Mouse (Mus musculus): ENCODE results near the gene Zfyve28. TPM values are rescaled to one million over a fixed set of nuclear protein-coding genes. Genes with fewer than 3 reads are reported as not detected.

Zfyve28 gene
- polyA plus RNA-seq (2016; fragmentation: Nextera tagmentation; extraction: Ambion mirVana), result 0.28 and 0.37 TPM in 2 replicates

DNA sequence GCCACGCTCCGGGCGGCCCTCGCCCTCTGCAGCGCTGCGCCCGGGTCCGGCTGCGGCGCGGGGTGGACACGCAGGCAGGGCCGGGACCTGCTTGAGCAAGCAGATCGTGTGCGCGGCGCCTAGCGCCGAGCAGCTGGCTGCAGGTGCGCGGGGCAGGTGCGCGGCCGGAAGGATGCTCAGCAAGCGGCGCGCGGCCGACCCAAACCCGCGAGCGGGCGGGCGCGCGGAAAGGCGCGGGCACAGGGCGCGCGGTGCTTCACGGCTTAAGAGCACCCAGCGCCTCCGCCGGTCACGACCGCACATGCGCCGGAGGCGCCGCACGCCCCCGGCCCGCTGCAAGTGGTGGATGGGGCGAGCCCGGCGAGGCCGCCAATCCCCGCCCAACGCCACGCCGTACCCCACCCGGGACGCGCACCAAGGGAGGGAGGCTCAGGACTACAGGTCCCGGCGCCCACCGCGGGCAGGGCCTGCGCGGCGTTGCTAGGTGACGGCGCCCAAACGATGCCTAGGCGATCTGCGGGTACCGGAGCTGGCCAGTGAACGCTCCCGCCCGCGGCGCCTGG, at the start of gene Zfyve28, which contains the start of gene Cfap99:
Zfyve28 (minus strand) TSS at position 296 of the 563 bp plus-strand sequence.
Cfap99 (plus strand) TSS at position 447 of the 563 bp plus-strand sequence.
- ATAC-seq (ENCODE audit: insufficient number of reproducible peaks, low FRiP score), result peak; percentile 88
- Histone ChIP-seq H3K9me3 (replicated peaks) (no peaks in the 10 kb centered on the region), H3K4me2 (peak within 1 kb of the TSS; percentile 93), H3K36me3 (no peaks in the 10 kb centered on the region), H3K27me3 (replicated peaks) (peaks cover 78% of the 10 kb centered on the region), H3K4me1 (replicated peaks) (peaks cover 13% of the 10 kb centered on the region), H3K9ac (peak within 1 kb of the TSS; percentile 45), H3K27ac (ENCODE audit: poor library complexity, severe bottlenecking) (no peak within 1 kb of the TSS), H3K4me3 (peak within 1 kb of the TSS; percentile 63)
- WGBS, result under 1% methylated on average over 83 of the region's 83 CpGs

DNA sequence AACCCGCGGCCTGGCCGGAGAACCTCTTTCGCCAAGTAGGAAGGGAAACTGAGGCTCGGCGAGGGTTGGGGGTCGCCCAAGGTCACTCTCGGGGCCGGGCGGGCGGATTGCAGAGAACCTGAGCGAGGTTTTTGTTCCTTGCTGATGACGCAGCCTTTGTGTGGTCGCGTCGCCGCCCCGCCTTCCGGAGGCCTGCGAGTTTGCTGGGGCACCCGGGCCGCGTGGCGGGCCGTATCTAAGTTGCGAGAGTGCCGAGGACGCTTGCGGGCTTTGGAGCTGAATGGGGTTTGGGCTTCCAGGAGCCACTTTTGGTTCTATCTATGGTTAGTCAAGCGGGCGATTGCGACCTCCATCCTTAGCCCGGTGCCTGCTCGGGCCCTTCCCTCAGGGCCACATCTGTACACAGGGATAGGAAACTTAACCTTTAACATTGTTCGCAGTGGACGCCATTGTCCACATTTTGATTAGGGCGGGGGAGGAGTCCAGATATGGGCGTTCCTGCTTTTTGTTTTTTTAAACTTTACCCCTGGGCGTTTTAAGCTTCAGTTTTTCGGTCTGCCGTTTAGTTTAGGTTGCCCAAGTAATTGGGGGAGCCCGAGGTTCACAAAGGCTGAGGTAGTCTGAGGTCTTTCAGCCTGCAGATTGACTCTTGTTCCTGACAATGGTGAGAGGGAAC, 48.7 kb upstream of the Zfyve28 start:
- WGBS, result under 1% methylated on average over 42 of the region's 42 CpGs
- Histone ChIP-seq H3K4me2 (peak overlapping the region; percentile 96), H3K27me3 (replicated peaks) (no peaks in the 10 kb centered on the region), H3K9me3 (replicated peaks) (no peaks in the 10 kb centered on the region), H3K9ac (peak overlapping the region; percentile 99), H3K4me1 (replicated peaks) (peaks cover 22% of the 10 kb centered on the region), H3K4me3 (peak overlapping the region; percentile 99), H3K36me3 (peaks cover 10% of the 10 kb centered on the region), H3K27ac (ENCODE audit: poor library complexity, severe bottlenecking) (peak overlapping the region; percentile 98)
- ATAC-seq (ENCODE audit: insufficient number of reproducible peaks, low FRiP score), result peak; percentile 75

GRCm38 (mm10) chr5:34336097-34336774, 48.0 kb upstream of the Zfyve28 start, which contains the start of gene Rnf4:
Gene Rnf4, plus strand, starts transcription at chr5:34336289.
- Histone ChIP-seq H3K9me3 (replicated peaks) (no peaks in the 10 kb centered on the region), H3K27ac (ENCODE audit: poor library complexity, severe bottlenecking) (peak within 1 kb of the TSS; percentile 98), H3K4me3 (peak within 1 kb of the TSS; percentile 99), H3K4me1 (replicated peaks) (peaks cover 22% of the 10 kb centered on the region), H3K27me3 (replicated peaks) (no peaks in the 10 kb centered on the region), H3K36me3 (peaks cover 10% of the 10 kb centered on the region), H3K4me2 (peak within 1 kb of the TSS; percentile 96), H3K9ac (peak within 1 kb of the TSS; percentile 99)
- ATAC-seq (ENCODE audit: insufficient number of reproducible peaks, low FRiP score), result peak; percentile 95
- under 1% methylated on average over 67 of the region's 67 CpGs for WGBS

- WGBS, result 1% methylated on average over 21 of the region's 21 CpGs
- Histone ChIP-seq H3K9ac (peak overlapping the region; percentile 81), H3K27me3 (replicated peaks) (no peaks in the 10 kb centered on the region), H3K4me2 (peak overlapping the region; percentile 71), H3K4me1 (replicated peaks) (peaks cover 21% of the 10 kb centered on the region), H3K27ac (ENCODE audit: poor library complexity, severe bottlenecking) (peak overlapping the region; percentile 86), H3K4me3 (peak overlapping the region; percentile 99), H3K9me3 (replicated peaks) (no peaks in the 10 kb centered on the region), H3K36me3 (peaks cover 10% of the 10 kb centered on the region)
- ATAC-seq (ENCODE audit: insufficient number of reproducible peaks, low FRiP score), result peak; percentile 64
These were observed 47.4 kb upstream of the Zfyve28 start for GRCm38 (mm10) chr5:34335539-34336096.

GRCm38 (mm10) chr5:34334081-34334480, 45.8 kb upstream of the Zfyve28 start:
- H3K4me3 ChIP-seq, result no peak overlapping the region
- H3K9me3 ChIP-seq (replicated peaks), result no peaks in the 10 kb centered on the region
- peaks cover 15% of the 10 kb centered on the region for H3K4me1 ChIP-seq (replicated peaks)
- H3K9ac ChIP-seq, result no peak overlapping the region
- WGBS, result 81% methylated on average over 1 of the region's 1 CpGs
- no peak overlapping the region for H3K27ac ChIP-seq (ENCODE audit: poor library complexity, severe bottlenecking)
- no peak for ATAC-seq (ENCODE audit: insufficient number of reproducible peaks, low FRiP score)
- no peaks in the 10 kb centered on the region for H3K27me3 ChIP-seq (replicated peaks)
- peaks cover 7% of the 10 kb centered on the region for H3K36me3 ChIP-seq
- H3K4me2 ChIP-seq, result no peak overlapping the region

GRCm38 (mm10) chr5:34330136-34330535, 41.9 kb upstream of the Zfyve28 start:
- Histone ChIP-seq H3K36me3 (no peaks in the 10 kb centered on the region), H3K4me2 (no peak overlapping the region), H3K9ac (no peak overlapping the region), H3K4me3 (no peak overlapping the region), H3K4me1 (replicated peaks) (peaks cover 12% of the 10 kb centered on the region), H3K27ac (ENCODE audit: poor library complexity, severe bottlenecking) (no peak overlapping the region), H3K9me3 (replicated peaks) (no peaks in the 10 kb centered on the region), H3K27me3 (replicated peaks) (no peaks in the 10 kb centered on the region)
- WGBS, result 81% methylated on average over 2 of the region's 2 CpGs
- ATAC-seq (ENCODE audit: insufficient number of reproducible peaks, low FRiP score), result no peak

DNA sequence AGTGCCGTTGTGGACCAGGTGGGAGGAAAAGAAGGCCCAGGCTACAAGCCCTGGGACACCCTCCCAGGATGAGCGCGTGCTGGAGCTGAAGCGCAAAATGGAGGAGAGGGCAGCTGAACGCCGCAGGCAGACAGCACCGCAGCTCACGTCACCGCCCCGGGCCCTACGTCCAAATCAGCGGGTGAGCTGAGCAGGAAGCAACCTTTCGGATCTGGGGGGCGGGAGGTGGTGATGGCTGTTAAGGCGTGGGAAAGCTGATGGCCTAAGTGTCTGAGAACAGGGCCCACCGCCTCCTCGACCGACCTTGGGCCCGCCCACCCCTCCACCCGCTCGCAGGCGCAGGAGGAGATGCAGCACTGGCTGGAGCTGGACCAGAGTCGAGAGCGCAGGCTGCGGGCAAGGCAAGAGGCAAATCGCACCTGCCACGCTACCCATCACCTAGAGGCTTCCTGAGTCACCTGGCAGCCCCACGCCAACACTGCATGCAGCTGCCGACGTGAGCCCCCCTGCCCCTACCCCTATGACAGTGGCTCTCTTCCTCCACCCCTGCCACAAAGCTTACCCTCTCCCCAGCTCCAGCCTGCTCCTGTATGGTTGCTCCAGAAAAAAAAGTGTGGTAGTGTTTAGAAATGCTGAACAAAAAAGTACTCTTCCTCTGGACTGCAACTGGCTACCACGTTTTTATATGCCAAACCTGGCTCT, 38.8 kb upstream of the Zfyve28 start:
- Histone ChIP-seq H3K9ac (peak overlapping the region; percentile 59), H3K4me2 (peak overlapping the region; percentile 67), H3K9me3 (replicated peaks) (no peaks in the 10 kb centered on the region), H3K27ac (ENCODE audit: poor library complexity, severe bottlenecking) (no peak overlapping the region), H3K4me1 (replicated peaks) (peaks cover 12% of the 10 kb centered on the region), H3K27me3 (replicated peaks) (no peaks in the 10 kb centered on the region), H3K36me3 (no peaks in the 10 kb centered on the region), H3K4me3 (peak overlapping the region; percentile 31)
- WGBS, result 11% methylated on average over 31 of the region's 31 CpGs
- peak; percentile 53; the same call in 1 of the 2 replicates for ATAC-seq (ENCODE audit: insufficient number of reproducible peaks, low FRiP score)

DNA sequence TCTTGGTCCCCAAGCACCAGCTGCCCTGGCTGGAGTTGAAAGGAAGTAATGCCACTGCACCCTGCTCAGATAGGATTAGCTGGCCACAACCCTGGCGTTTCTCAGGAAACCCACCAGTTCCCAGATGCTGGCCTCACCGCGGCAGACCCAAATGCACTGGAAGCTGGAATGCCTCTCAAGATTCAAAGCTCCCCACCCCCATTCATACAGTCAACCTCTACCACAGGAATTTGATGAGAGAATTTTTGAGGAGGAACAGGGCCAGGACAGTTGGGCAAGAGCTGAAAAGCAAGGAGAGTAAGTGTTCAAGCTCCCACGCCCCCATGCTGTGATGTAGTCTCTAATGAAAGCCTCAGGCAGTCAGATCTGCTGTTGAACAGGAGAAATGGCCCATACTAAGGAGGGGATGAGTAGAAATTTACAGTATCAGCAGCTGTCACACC, 38.0 kb upstream of the Zfyve28 start:
- Histone ChIP-seq H3K36me3 (no peaks in the 10 kb centered on the region), H3K27ac (ENCODE audit: poor library complexity, severe bottlenecking) (no peak overlapping the region), H3K9ac (no peak overlapping the region), H3K4me3 (no peak overlapping the region), H3K4me1 (replicated peaks) (peaks cover 12% of the 10 kb centered on the region), H3K4me2 (peak overlapping the region; percentile 67), H3K9me3 (replicated peaks) (no peaks in the 10 kb centered on the region), H3K27me3 (replicated peaks) (no peaks in the 10 kb centered on the region)
- no peak for ATAC-seq (ENCODE audit: insufficient number of reproducible peaks, low FRiP score)
- WGBS, result 21% methylated on average over 4 of the region's 4 CpGs

DNA sequence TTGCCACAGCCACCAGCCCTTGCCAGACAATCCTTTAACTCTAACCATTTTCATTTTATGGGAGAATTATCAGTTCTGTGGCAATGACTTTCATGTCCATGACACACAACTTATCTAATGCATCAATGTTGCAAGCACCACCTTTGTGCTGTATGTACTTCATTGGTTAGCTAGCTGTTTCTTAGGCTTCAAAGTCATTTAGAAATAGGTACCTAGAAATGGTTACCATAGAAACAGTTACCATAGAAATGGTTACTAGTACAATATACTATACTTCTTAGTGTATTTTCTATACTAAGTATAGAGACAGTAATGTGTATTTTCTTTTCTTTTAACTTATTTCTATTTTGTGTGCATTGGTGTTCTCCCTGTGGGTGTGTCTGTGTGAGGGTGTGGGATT, 37.0 kb upstream of the Zfyve28 start:
- no peak overlapping the region for H3K27ac ChIP-seq (ENCODE audit: poor library complexity, severe bottlenecking)
- H3K9me3 ChIP-seq (replicated peaks), result no peaks in the 10 kb centered on the region
- no peaks in the 10 kb centered on the region for H3K36me3 ChIP-seq
- no peak overlapping the region for H3K9ac ChIP-seq
- no peak overlapping the region for H3K4me3 ChIP-seq
- H3K4me2 ChIP-seq, result no peak overlapping the region
- no peaks in the 10 kb centered on the region for H3K27me3 ChIP-seq (replicated peaks)
- no peak for ATAC-seq (ENCODE audit: insufficient number of reproducible peaks, low FRiP score)
- peaks cover 12% of the 10 kb centered on the region for H3K4me1 ChIP-seq (replicated peaks)

DNA sequence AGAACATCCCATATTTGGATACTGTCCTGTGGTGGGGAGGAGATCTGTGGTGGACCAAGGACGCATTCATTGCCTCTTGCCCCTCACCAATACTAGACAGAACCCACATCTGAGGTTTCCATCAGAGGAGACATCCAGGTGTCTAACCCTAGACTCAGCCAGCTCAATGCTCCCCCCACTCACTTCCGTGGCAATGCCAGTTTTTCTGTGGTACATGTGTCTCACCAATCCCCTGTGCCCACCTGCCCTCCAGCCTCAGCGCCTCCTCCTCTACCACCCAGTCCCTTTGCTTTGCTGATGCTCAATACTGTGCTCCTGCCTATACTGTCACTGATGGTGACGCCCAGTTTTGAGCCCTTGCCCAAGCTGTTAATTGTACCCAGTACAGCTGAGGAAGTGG, 33.0 kb upstream of the Zfyve28 start:
- WGBS, result 79% methylated on average over 4 of the region's 4 CpGs
- Histone ChIP-seq H3K27ac (ENCODE audit: poor library complexity, severe bottlenecking) (no peak overlapping the region), H3K4me1 (replicated peaks) (peaks cover 2% of the 10 kb centered on the region), H3K4me2 (no peak overlapping the region), H3K36me3 (no peaks in the 10 kb centered on the region), H3K27me3 (replicated peaks) (no peaks in the 10 kb centered on the region), H3K9me3 (replicated peaks) (no peaks in the 10 kb centered on the region), H3K4me3 (no peak overlapping the region), H3K9ac (no peak overlapping the region)
- ATAC-seq (ENCODE audit: insufficient number of reproducible peaks, low FRiP score), result no peak
